Mouse (Mus musculus): ENCODE data around the gene Limch1. TPM values are rescaled to one million over a fixed set of nuclear protein-coding genes. Genes with fewer than 3 reads are reported as not detected.

Limch1 gene
- total RNA-seq, 2 experiments from 2014 or later, result not detected

DNA sequence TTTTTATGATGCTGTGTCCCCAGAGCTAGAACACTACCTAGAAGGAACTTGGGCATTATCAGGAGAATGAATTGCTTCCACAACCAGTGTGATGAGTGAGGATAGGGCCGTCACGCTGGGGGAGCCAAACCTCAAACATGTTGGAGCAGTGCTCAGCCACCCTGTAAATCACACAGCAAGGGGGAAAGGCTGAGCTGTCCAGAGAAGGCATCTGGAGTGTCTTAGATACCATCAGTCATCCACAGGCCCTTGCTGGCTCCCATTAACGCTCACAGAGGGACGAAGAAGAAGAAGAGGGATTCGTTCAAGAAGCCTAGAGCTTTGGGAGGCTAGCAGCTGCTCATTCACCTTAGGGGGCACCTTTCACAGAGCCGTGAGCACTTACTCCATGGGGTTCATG lies 219.8 kb downstream of the Limch1 start:
- no peak for ATAC-seq (replicated peaks; ENCODE audit: poor library complexity)

DNA sequence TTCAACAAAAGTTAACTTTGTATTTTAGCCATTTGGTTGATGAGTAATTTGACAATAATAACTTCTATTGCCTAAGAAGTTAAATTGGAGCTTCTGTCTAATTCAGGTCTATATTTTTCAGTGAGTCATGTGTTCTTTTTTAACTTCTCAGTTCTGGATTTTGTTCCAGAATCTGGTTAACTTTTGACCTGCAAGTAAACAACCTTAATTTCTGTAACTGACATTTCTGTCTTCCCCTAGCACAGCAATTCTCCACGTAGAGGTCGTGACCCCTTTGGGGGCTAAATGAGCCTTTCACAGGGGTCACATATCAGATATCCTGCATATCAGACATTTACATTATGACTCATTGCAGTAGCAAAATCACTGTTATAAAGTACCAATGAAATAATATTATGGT lies 221.5 kb downstream of the Limch1 start:
- ATAC-seq (replicated peaks; ENCODE audit: poor library complexity), result no peak

DNA sequence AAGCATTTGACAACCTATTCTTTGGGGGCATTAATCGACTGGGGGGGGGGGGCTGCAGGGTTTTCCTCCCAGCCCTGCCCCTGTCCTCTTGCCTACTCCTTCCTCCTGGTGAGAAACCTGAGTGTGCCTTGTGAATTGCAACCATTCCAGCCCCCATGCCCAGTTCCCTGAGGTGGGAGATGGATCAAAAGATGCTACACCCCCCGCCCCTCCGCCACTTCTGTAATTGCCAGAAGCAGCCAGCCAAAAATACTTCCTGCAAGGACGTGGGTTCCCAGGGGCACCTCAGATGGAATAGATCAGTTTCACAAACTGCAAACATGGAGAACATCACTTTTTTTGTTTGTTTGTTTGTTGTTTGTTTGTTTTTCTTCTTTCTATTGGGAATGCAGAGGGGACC lies 222.0 kb downstream of the Limch1 start:
- no peak for ATAC-seq (replicated peaks; ENCODE audit: poor library complexity)

DNA sequence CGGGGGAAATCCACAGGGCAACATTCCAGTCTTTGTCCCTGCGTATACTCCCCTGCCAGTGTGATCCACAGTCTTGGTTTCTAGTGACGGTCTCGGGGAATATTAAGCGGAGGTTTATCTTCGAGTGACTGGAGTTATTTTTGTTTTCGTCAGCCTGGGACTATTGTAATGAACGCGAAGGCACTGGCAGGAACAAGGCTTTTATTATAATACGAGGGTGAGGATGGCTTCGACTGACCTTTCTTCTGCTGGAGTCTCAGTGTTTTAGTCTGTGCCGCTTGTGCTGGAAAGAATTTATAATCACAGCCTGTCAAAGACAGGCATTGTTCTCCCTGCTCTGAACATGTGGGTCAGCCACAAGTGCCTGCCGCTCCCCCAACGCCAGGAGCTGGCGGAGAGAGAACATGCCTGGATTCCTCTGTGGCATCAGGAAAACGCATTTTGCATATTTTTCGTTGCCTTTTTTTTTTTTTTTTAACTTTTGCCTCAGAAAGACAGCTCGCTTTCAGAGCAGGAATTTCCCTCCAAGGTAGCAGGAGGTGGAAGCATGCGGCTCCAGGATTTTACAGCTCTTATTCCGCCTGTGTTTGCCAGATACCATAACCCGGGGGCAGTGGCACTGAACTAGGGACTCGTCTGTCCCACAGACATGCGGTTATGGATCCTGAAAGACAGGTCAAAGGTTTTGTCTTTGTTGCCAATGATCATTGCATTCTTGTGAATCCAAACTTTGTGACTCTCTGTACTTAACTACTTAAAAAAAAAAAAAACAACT lies 222.6 kb downstream of the Limch1 start:
- ATAC-seq (replicated peaks; ENCODE audit: poor library complexity), result no peak

DNA sequence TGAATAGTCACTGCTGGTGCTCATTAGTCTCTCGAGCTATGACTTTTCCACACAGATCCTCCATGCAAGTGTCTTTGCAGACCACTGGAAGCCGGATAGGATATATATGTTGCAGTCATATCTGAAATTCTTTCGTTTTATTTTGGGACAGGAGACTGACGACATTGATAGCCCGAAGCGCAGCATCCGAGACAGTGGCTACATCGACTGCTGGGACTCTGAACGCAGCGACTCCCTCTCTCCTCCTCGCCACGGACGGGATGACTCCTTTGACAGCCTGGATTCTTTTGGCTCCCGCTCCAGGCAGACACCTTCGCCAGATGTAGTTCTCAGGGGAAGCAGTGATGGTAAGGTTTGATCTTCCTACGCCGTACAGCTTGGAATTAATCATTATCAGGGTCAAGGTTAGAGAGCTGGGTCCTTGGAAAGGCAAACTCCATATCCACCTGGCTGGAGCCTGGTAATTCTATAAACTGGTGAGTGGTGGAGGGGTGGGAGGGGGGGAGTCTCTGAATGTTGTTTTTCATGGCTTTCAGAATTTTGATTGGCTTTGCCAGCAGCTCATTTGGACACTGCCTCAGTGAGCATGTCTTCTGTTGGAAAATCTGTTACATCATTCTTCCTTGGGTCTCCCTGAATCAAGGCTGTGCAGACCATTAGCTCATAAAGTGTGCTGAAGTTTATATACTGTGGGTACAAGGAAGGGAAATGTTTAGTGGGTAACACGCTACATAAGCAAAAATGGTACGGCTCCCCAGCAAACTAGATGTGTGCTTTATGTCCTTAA lies 223.5 kb downstream of the Limch1 start:
- no peak for ATAC-seq (replicated peaks; ENCODE audit: poor library complexity)

DNA sequence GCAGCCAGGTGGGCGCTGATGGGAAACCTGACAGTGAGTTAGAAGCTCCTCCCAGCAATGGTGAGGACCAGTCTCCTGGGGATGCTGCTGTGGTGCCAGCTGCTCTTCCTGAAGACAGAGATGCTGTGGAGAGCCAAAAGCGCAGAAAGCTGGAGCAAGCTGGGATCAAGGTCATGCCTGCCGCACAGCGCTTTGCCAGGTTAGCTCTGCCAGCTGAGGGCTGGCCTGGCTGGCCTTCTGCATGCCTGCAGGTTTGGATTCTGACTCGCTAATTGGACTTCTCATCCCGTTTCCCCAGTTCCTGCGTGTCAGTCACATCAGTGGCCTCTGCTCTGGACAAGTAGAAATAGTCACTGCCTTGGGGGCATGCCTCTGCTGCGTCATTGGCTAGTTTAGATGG lies 230.0 kb downstream of the Limch1 start:
- ATAC-seq (replicated peaks; ENCODE audit: poor library complexity), result no peak

DNA sequence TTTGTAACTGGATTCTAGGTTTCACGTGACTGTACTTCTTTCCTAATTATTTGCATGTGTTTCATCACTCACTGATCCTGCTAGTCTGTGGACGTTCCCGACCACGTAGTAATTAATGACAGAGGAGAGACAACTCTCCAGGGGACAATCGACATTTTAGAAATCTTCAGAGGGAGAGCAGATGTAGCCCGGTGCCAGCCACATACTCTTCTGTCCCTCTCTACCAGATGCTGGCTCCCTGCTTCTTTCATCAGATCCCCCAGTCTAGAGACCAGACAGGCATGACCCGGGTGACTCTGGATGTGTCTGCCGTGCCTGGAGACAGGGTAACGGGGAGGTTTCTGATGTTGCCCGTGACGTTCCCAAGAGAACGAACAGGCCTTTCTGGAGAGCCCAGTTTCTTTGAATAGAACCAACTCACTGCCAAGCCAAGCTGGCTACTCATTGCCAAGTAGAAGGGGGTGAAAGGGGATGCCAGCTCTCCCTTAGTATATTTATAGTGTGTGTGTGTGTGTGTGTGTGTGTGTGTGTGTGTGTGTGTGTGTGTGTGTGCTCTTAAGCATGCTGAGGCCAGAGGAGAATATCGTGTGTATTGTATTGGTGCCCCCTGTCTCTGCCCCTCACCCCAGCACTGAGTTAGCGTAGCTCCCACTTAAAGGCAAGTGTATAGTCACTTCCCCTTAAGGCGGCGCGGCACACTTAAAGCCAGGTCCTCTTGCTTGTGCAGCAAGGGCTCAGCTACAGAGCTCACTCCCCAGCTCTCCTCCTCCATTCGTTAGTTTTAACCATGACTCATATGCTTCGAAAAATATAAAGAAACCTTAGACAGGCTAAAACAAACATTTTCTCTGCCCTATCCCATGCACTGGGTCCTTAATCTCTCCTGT lies 233.9 kb downstream of the Limch1 start:
- peak; percentile 37; the same call in 1 of the 2 replicates for ATAC-seq (replicated peaks; ENCODE audit: poor library complexity)

DNA sequence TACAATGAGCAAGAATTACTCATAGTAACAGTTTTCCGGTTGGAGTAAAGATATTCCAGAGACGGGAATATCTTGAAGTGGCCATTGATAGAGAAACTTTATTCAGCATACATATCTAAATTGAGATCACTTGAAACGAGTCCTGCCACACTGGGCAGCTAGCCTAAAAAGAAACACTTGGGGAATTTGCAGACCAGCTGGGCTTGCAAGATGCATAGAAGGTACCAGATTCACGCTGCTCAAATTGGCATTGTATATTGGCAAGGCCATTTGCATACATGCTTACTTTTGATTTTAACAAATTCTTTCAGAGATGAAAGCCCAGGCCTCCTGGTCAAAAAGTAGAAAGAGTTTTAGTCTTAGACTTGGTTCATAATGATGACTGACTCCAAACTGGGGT lies 235.2 kb downstream of the Limch1 start:
- ATAC-seq (replicated peaks; ENCODE audit: poor library complexity), result no peak

DNA sequence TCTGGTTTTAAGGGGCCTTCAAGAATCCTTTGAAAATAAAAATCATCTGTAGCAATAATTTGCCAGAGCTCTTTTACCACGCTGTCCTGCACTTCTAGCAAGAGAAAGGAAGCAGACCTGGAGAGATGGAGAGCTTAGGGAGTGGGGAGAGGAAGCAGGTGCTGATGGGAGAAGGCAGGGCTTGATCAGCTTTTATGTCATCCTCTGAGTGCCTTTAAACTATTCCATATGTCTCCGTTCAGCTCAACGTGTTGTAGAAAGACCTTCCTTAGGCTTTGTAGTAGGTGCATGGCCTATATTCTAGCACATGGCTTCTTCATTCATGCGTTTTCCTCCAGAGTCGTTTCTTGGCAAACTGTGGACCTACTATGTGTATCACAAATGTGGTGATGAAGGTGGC lies 237.5 kb downstream of the Limch1 start:
- no peak for ATAC-seq (replicated peaks; ENCODE audit: poor library complexity)

DNA sequence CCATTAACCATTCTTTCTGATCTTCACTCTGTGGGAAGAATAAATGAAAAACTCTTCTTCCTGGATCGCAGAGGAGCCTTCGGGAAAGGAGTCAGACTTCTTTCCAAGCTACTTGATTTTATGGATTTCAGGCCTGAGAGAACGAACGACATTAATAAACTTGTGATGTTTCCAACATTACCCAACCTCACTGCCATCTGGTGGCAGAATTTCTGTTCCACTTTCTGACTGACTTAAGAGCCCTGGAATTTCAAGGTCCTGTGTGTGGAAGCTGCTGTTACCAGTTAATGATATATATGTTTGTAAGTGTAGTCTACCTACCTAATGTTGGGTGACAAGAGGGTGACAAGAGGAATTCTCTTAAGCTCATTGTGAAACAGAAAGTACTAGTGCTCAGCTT lies 243.3 kb downstream of the Limch1 start:
- no peak for ATAC-seq (replicated peaks; ENCODE audit: poor library complexity)

DNA sequence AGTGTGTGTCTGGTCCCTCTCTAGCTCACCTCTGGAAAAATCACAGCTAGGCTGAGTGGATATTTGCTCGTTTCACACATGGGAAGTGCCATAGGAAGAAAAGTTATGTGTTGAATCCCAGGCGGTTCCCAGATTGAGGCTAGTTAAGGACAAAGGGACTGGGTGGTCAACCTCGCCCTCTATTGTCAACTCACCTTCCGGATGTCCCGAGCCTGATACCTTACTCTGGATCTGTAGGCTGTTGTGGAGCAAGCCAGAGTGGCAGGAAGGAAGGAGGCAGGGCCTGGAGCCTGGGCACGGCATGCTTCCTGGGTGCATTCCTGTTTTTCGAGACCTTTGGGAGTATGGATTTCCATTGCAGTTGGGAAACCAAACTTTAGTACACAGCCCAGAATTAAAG lies 243.9 kb downstream of the Limch1 start:
- no peak for ATAC-seq (replicated peaks; ENCODE audit: poor library complexity)

DNA sequence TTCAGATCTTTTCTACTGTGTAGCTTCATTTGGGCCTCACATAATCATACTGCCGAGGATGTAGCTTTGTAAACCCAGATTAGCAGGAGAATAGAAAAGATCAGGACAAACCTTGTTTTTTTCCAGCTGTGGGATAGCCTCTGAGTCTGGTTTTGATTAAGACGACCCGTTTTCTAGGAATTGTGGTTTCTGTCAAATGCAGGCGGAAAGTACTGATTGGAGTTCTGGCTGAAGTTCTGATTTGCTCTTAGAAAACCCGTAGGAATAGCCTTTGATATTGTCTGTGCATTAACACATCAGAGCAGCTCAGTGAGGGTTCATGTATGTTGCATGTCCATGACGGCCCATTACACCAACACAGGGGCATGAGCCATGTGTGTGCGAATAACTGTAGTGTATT lies 246.8 kb downstream of the Limch1 start:
- no peak for ATAC-seq (replicated peaks; ENCODE audit: poor library complexity)

DNA sequence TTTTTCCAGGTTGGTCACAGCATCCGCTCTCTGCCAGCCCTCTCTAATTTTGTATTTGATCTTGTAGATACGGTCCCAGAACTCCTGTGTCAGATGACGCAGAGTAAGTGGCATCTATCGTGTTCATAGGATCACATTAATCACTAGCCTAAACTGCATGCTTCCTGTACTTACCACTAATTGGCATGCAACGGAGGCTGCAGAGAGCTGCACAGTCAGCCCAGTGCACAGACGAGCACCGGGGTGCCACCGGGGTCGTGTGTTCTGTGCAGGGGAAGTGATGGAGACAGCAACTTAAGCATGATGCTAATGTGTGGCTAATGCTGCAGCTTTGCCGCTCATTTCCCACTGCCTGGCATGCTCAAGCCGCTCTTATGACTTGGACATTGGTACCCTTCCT lies 247.4 kb downstream of the Limch1 start:
- no peak for ATAC-seq (replicated peaks; ENCODE audit: poor library complexity)

DNA sequence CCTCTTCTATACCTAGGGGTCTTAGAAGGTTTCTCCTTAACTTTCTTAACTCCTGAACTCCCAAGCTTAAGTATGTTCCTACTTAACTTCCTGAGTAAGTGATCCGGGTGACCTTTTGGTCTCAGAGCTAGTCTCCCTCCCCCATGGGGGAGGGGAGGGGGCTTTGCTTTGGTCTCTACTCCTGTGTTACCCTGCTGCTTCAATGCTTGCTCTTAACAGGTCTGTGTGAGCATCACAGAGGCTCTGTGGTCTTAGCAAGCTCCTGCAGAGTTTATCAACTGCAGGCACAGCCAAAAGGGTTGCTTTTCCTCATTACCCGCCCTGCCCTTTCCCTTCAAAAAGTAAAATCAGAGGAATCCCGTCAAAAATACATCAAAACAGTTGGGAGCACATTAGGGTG lies 250.5 kb downstream of the Limch1 start:
- ATAC-seq (replicated peaks; ENCODE audit: poor library complexity), result no peak

DNA sequence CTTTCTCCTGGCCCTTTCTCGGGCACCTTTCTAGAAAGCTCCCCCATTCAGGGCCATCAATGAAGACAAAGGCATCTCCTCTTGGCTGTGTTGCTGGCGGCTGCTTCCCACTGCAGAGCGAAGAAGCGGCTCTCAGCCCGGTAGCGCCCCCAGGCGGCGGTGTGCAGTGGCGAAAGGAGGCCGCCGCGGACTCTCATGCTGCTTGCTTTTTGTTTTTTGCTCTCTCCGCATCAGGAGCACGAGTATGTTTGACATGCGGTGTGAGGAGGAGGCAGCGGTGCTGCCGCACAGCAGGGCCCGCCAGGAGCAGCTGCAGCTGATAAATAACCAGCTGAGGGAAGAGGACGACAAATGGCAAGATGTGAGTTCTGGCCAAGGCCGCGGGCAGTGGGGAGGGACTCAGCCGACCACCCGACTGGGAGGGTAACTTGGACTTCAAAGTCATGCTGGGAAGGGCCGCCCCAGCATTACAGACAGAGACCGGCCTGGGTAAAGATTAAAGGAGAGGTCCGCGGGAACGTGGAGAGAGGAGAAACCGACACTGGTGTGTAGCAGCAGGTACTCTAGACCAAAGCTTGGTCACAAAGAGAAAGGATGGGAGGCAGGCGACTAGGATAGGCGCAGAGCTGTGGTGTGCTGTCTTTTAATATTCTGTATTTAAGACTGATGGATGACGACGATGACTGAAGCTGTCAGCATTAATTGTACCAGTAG lies 251.4 kb downstream of the Limch1 start:
- ATAC-seq (replicated peaks; ENCODE audit: poor library complexity), result peak; percentile 61

DNA sequence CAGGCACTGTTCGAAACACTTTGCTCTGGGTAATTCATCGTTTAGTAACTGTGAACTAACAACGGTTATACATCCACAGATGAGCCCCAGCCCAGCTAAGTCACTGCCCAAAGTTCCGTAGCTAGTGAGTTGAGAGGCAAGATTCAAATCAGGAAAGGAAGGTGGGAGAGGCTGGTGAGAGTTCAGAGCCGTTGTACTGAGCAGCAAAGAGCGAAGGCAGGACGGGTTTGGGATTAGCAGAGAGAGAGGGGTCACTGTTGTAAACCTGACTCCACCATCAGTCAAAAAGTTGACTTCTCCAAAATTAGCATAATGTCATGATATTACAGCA lies 251.9 kb downstream of the Limch1 start:
- ATAC-seq (replicated peaks; ENCODE audit: poor library complexity), result no peak

DNA sequence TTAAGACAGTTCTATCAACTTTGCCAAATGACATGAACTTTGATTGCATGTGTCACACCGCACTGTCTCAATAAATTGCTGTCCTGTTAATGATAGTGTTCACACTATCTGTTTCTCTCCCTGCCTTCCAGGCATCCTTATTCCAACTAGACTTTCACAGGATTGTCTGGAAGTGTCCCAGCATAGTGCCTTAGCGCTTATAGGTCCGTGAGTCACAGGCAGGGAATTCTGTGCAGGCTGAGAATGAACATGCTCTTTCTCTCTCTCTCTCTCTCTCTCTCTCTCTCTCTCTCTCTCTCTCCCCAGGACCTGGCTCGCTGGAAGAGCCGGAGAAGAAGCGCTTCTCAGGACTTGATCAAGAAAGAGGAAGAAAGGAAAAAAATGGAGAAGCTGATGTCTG lies 252.7 kb downstream of the Limch1 start:
- no peak for ATAC-seq (replicated peaks; ENCODE audit: poor library complexity)

DNA sequence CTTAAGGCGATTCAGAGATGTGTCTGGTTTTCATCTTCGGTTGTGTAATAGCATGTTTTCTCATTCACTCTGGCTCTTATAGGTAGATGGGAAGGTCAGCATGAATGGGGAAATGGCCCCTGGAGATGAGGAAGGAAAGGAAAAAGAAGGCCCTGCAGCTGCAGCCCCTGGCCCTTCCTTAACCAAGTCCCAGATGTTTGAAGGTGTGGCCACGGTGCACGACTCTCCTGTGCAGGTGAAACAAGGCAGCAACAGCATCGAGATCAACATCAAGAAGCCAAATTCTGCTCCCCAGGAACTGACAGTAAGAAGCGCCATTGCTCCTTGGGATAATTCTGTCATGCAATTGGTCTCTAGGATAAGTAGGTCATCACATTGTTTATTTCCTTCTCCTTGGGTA lies 256.7 kb downstream of the Limch1 start:
- no peak for ATAC-seq (replicated peaks; ENCODE audit: poor library complexity)

DNA sequence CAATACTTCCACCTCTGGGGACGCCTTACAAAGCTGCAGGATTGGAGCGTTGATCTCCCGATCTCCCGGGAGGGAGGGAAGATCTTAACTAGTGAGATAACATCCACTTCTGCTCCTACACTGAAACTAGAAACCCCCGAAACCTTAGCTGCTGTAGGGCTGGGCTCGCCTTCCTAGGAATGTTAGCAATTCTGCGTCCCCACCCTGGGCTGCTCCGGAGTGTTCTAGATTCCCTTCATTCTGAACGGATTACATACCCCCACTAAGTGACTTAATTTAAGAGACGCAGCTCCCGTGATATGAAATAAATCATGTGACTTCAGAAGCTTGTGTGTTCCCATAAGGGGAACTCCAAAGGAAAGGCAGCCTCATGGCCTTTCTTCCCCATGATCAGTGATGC lies 259.0 kb downstream of the Limch1 start:
- no peak for ATAC-seq (replicated peaks; ENCODE audit: poor library complexity)

DNA sequence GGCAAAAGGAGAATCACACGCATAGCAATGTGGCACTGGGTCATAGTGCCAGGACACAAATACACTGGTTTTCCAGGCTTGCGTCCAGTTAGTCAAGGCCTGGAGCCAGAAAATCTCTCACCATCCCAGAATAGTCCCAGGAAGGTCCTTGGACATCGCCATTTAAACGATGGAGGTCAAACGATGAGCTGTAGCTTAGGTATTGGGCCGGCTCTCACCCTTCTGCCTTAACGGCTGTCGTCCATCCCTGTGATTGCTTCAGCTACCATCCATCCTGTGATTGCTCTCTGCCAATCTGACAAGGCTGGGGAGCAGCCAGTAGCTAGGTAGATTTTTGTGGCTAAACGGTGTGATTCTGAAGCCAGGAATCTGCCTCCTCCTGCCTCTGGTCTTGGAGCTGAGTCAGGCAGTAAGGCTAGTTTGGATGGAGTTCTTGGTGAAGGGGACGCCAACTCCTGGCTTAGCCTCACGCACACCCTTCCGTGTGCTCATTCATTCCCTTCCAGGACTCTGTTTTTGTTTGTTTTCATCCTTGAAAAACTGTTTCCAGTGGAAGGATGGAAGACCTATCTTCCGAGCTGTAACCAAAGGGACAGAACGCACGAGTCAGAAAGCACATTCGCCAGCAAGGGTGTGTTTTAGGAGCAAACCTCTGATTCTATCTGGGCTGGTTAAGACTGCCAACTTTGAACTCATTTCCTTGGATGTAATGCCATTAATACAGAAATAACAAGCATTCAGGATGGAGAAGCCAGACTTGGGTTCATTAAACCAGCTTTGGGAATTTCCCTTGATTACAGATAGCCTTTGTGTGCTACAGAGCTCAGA lies 265.6 kb downstream of the Limch1 start:
- ATAC-seq (replicated peaks; ENCODE audit: poor library complexity), result no peak
